Mouse (Mus musculus): ENCODE measurements around the gene Urm1. TPM values are rescaled to one million over a fixed set of nuclear protein-coding genes. Genes with fewer than 3 reads are reported as not detected.
A peak's percentile ranks its signal among the peaks of the same experiment; 100 is the strongest.

The Urm1 gene
- total RNA-seq, 2 experiments from 2014 or later = 39.4 to 43.6 TPM

- DNase-seq = peak; percentile 96
These were observed 7.2 kb downstream of the Urm1 start for GRCm38 (mm10) chr2:29826926-29827708.

- DNase-seq = no peak
These were observed 7.8 kb downstream of the Urm1 start for GRCm38 (mm10) chr2:29827709-29828024.

GRCm38 (mm10) chr2:29831106-29831505 is 11.2 kb downstream of the Urm1 start:
- no peak for DNase-seq

GRCm38 (mm10) chr2:29833796-29834195 is 13.9 kb downstream of the Urm1 start:
- DNase-seq = no peak

- DNase-seq = no peak
These were observed 15.6 kb downstream of the Urm1 start for GRCm38 (mm10) chr2:29835391-29835899.

GRCm38 (mm10) chr2:29839460-29839859 is 19.6 kb downstream of the Urm1 start:
- DNase-seq = no peak

- DNase-seq = no peak
These were observed 23.6 kb downstream of the Urm1 start for GRCm38 (mm10) chr2:29843231-29844105.

GRCm38 (mm10) chr2:29844115-29844514 is 24.2 kb downstream of the Urm1 start:
- no peak for DNase-seq

GRCm38 (mm10) chr2:29844661-29845060 is 24.8 kb downstream of the Urm1 start:
- no peak for DNase-seq

- DNase-seq = no peak
These were observed 25.8 kb downstream of the Urm1 start for GRCm38 (mm10) chr2:29845636-29846035.

- no peak for DNase-seq
These were observed 26.4 kb downstream of the Urm1 start for GRCm38 (mm10) chr2:29846061-29846853.

- no peak for DNase-seq
These were observed 27.0 kb downstream of the Urm1 start for GRCm38 (mm10) chr2:29846911-29847310.

GRCm38 (mm10) chr2:29849041-29849440 is 29.2 kb downstream of the Urm1 start:
- no peak for DNase-seq

- DNase-seq = no peak
These were observed 30.1 kb downstream of the Urm1 start for GRCm38 (mm10) chr2:29849841-29850480.

GRCm38 (mm10) chr2:29852957-29853485 is 33.1 kb downstream of the Urm1 start:
- DNase-seq = no peak

GRCm38 (mm10) chr2:29853736-29854135 is 33.9 kb downstream of the Urm1 start:
- DNase-seq = no peak

GRCm38 (mm10) chr2:29855585-29856210 is 35.8 kb downstream of the Urm1 start:
- no peak for DNase-seq

- DNase-seq = no peak
These were observed 36.8 kb downstream of the Urm1 start for GRCm38 (mm10) chr2:29856451-29857260.

- DNase-seq = no peak
These were observed 37.5 kb downstream of the Urm1 start for GRCm38 (mm10) chr2:29857341-29857740.

- DNase-seq = no peak
These were observed 38.1 kb downstream of the Urm1 start for GRCm38 (mm10) chr2:29857967-29858366.
